Comparison of ENCODE assay signal across 8 mouse cellular contexts in the genomic region with DNA sequence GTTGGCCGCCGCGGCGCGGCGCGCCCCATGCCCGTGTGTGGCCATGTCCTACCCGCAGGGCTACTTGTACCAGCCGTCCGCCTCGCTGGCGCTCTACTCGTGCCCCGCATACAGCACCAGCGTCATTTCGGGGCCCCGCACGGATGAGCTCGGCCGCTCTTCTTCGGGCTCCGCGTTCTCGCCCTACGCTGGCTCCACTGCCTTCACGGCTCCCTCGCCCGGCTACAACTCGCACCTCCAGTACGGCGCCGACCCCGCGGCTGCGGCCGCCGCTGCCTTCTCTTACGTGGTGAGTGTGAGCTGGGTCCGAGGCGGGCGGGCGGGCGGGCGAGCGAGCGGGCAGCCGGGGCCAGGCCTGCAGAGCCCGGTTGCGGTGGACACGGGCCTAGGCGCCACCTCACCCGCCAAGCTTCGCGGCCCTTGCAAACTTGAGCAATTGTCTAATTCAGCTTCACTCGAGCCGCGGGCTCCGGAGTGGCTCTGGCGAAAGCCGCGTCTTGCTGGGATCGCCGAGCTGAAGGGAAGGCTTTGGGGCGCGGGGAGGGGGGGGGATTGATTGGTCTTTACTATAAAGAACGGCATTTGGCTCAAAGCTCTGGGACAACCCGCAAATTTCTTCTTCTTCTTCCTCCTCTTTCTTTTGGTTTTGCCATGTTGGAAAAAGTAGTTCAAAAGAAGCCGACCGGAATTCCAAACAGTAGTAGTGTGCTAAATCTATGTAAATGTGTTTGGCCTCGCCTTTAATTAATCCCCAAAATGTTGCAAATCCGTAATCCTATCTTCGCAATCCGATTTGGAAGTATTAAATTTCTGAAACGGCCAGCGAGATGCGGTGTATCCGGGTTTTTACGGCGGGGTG. TPM values are rescaled to one million over a fixed set of nuclear protein-coding genes. Genes with fewer than 3 reads are reported as not detected.
A peak's percentile ranks its signal among the peaks of the same experiment; 100 is the strongest.
DNase-seq lines count a peak whose midpoint lies in the region; TF ChIP-seq lines count a peak whose summit lies in the region.

No protein-coding gene starts in this region.

- intact Hi-C loops in heart, postnatal 36 days (cut with DNase I), result loop anchor here (5.0 to 10.0 kb wide), 4 partner anchors 391 to 1164 kb away; a partner anchor contains a TSS

- no peak overlapping the region for H3K27ac ChIP-seq in testis, adult 2 months (ENCODE audit: control insufficient read depth, insufficient read depth, low read depth, low read length)

- peak; percentile 55 for DNase-seq in adrenal gland, adult 2 months
- no peak for DNase-seq in adrenal gland, postnatal 4 days (ENCODE audit: low spot score in 2 of 2)
- DNase-seq in testis, postnatal 10 days (ENCODE audit: low spot score), result no peak
- peak; percentile 49 to 59 for DNase-seq in heart, postnatal 36 days
- DNase-seq in liver, result peak; percentile 8
- DNase-seq in retina, embryonic 14.5 days (ENCODE audit: low spot score), result peak; percentile 44
- DNase-seq in layer of hippocampus, adult 9-10 months (ENCODE audit: low spot score), result no peak

- peaks cover 2% of the 10 kb centered on the region for H3K27me3 ChIP-seq in testis, adult 2 months (ENCODE audit: control insufficient read depth, insufficient read depth, low read length)

- H3K4me1 ChIP-seq in testis, adult 2 months (ENCODE audit: control insufficient read depth, insufficient read depth, low read length), result peaks cover 30% of the 10 kb centered on the region

- TF ChIP-seq POLR2A in testis, adult 2 months (IDR thresholded peaks at IDR 0.05; ENCODE audit: control insufficient read depth, low read depth, low read length), result no peak

- TF ChIP-seq CTCF in testis, adult 2 months (IDR thresholded peaks at IDR 0.05; ENCODE audit: control insufficient read depth, insufficient read depth, insufficient replicate concordance, low read depth, low read length), result no peak

- peak overlapping the region; percentile 79 for H3K4me3 ChIP-seq in testis, adult 2 months (ENCODE audit: control insufficient read depth, low read depth, low read length)

- H3K36me3 ChIP-seq in testis, adult 2 months (ENCODE audit: control insufficient read depth, insufficient read depth, low read length), result no peaks in the 10 kb centered on the region

RNA-seq across cellular contexts. Expression of a gene that starts 0.9 kb away (rescaled TPM):
- 1 to 10 TPM; 2.6 to 3.1 TPM for total RNA-seq in adrenal gland, adult 2 months (2021)
- 7.5 and 10.8 TPM in 2 replicates for polyA plus RNA-seq in adrenal gland, adult 2 months (2012; rRNA removed)
- total RNA-seq in adrenal gland, postnatal 4 days (2021), result 1 to 10 TPM; 4.6 to 4.9 TPM
- 7.5 and 8.7 TPM in 2 replicates for polyA plus RNA-seq in testis, adult 2 months (2012; rRNA removed)
- total RNA-seq in heart, postnatal 36 days (2021), result 10 to 100 TPM; 10.2 to 12.9 TPM

Comparison
In these comparisons a context has a peak if more than half of its experiments do, and no peak if none do; other contexts are left out.
1. DNase-seq: peak in adrenal gland, adult 2 months (single experiment), heart, postnatal 36 days (2 of 2), liver (single experiment) and retina, embryonic 14.5 days (single experiment); none in adrenal gland, postnatal 4 days (0 of 2), testis, postnatal 10 days (single experiment) and layer of hippocampus, adult 9-10 months (single experiment).